Mouse (Mus musculus) heart, postnatal 0 days (tissue): ENCODE measurements around the gene Cyb561d2. TPM values are rescaled to one million over a fixed set of nuclear protein-coding genes. Genes with fewer than 3 reads are reported as not detected.

Experiments
- ATAC-seq: fragments of 200-750 bp; cut with Nextera tagmentation; 2 replicates; pipeline ENCODE4 v1.8.0; 2017; ENCODE audit warnings: low read depth, moderate number of reproducible peaks, moderate library complexity; ENCODE audit not compliant: insufficient read depth
- DNase-seq: peaks from one replicate; pipeline ENCODE4 v3.0.0-alpha.2; 2016; ENCODE audit warnings: low spot score
- H3K27ac ChIP-seq: fragments of 300-500 bp; sonication (generic); 2 replicates; pipeline ENCODE4 v1.5.1; 2014; ENCODE audit warnings: low read depth, mild to moderate bottlenecking
- H3K27me3 ChIP-seq: fragments of 300-500 bp; sonication (generic); 2 replicates; pipeline ENCODE4 v1.6.1; 2014; ENCODE audit warnings: low read length, mixed read lengths; ENCODE audit not compliant: control insufficient read depth, insufficient read depth
- H3K36me3 ChIP-seq: fragments of 300-500 bp; sonication (generic); replicated peaks from 2 replicates; pipeline ENCODE4 v1.6.1; 2014; ENCODE audit warnings: low read length, mixed read lengths; ENCODE audit not compliant: control insufficient read depth, insufficient read depth
- H3K4me1 ChIP-seq: fragments of 300-500 bp; sonication (generic); 2 replicates; pipeline ENCODE4 v1.6.1; 2014; ENCODE audit warnings: antibody characterized with exemption; ENCODE audit not compliant: control insufficient read depth, insufficient read depth
- H3K4me2 ChIP-seq: fragments of 300-500 bp; sonication (generic); 2 replicates; pipeline ENCODE4 v1.6.1; 2014; ENCODE audit warnings: low read depth, mild to moderate bottlenecking, low read length, moderate library complexity
- H3K4me3 ChIP-seq: fragments of 300-500 bp; sonication (generic); 2 replicates; pipeline ENCODE4 v1.5.1; 2014; ENCODE audit warnings: low read depth, low read length
- H3K9ac ChIP-seq: fragments of 300-500 bp; sonication (generic); replicated peaks from 2 replicates; pipeline ENCODE4 v1.6.1; 2014; ENCODE audit warnings: low read depth, low read length, mixed read lengths
- H3K9me3 ChIP-seq: fragments of 300-500 bp; sonication (generic); replicated peaks from 2 replicates; pipeline ENCODE4 v1.6.1; 2016; ENCODE audit warnings: low read length; ENCODE audit not compliant: control insufficient read depth
- CTCF ChIP-seq: IDR thresholded peaks from 2 replicates; pipeline ENCODE4 v1.5.1; 2016; ENCODE audit warnings: antibody characterized with exemption, control low read depth, low read depth
- EP300 ChIP-seq: IDR thresholded peaks from 2 replicates; pipeline ENCODE4 v1.6.1; 2016; ENCODE audit warnings: antibody characterized with exemption, low read depth
- WGBS: fragments of 180-500 bp; shearing (Covaris S2); extraction: QIAGEN DNeasy Blood & Tissue Kit; methylation state at CpG from one replicate; pipeline ENCODE4 v1.1.7; 2014; 5-methylcytosine and 5-hydroxymethylcytosine counted together
- polyA plus RNA-seq: library from polyadenylated mRNA; unstranded; fragments of >200 nt; fragmentation: Nextera tagmentation; extraction: Ambion mirVana; gene quantifications from 2 replicates; pipeline ENCODE4 v1.2.1, GENCODE M21; 2015
- total RNA-seq: library from RNA; depleted of rRNA; stranded (reverse); fragments of >200 nt; gene quantifications from 2 replicates; pipeline ENCODE4 v1.2.3, GENCODE M21; 2014; ENCODE audit warnings: low replicate concordance

Cyb561d2 gene
- total and polyA plus RNA-seq, 2 experiments from 2014 or later = 13.4 to 14.3 TPM

DNA sequence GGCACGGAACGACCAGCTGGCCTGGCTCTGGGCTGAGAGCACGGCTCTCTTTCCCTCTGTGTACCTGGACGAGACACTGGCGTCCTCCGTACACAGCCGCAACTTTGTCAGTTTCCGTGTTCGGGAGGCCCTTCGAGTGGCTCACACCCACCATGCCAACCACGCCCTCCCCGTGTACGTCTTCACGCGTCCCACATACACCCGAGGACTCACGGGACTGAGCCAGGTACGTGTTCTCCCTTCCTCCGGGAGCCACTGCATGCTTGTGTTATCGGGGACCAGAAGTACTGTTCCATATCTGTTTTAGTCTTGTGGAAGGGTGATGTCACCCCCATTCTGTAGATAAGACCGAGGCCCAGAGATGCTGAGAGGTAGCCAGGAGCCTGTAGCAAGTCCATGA lies 28.9 kb upstream of the Cyb561d2 start:
- DNase-seq (no peak), ATAC-seq (no peak)
- H3K36me3 ChIP-seq = peaks cover 27% of the 10 kb centered on the region
- peak overlapping the region; percentile 76 for H3K4me2 ChIP-seq
- TF ChIP-seq CTCF (no peak), EP300 (no peak)
- 33% methylated on average over 21 of the region's 21 CpGs for WGBS
- H3K4me3 ChIP-seq = peak overlapping the region; percentile 76
- H3K27ac ChIP-seq = peak overlapping the region; percentile 56; the same call in 1 of the 2 replicates
- H3K9me3 ChIP-seq = no peaks in the 10 kb centered on the region
- no peaks in the 10 kb centered on the region for H3K27me3 ChIP-seq
- H3K9ac ChIP-seq = no peak overlapping the region
- H3K4me1 ChIP-seq = peaks cover 21% of the 10 kb centered on the region

DNA sequence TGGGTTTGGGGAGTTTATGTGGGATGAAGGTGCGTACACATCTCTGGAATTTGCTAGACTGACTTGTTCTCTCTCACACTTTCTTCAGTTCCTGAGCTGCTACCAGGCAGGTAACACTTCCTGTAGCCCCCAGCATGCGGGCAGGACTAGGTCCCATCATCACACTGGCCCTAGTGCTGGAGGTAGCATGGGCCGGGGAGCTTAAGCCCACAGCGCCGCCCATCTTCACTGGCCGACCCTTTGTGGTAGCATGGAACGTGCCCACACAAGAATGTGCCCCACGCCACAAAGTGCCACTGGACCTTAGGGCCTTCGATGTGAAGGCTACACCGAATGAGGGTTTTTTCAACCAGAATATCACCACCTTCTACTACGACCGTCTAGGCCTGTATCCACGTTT lies 28.0 kb upstream of the Cyb561d2 start:
- Histone ChIP-seq H3K4me1 (peaks cover 21% of the 10 kb centered on the region), H3K27me3 (no peaks in the 10 kb centered on the region), H3K4me3 (peak overlapping the region; percentile 76), H3K9me3 (no peaks in the 10 kb centered on the region), H3K36me3 (peaks cover 27% of the 10 kb centered on the region), H3K9ac (peak overlapping the region; percentile 77), H3K27ac (peak overlapping the region; percentile 90), H3K4me2 (peak overlapping the region; percentile 76)
- ATAC-seq (no peak), DNase-seq (no peak)
- no peak; the same call in 1 of the 2 replicates for TF ChIP-seq CTCF
- WGBS = 52% methylated on average over 13 of the region's 13 CpGs

DNA sequence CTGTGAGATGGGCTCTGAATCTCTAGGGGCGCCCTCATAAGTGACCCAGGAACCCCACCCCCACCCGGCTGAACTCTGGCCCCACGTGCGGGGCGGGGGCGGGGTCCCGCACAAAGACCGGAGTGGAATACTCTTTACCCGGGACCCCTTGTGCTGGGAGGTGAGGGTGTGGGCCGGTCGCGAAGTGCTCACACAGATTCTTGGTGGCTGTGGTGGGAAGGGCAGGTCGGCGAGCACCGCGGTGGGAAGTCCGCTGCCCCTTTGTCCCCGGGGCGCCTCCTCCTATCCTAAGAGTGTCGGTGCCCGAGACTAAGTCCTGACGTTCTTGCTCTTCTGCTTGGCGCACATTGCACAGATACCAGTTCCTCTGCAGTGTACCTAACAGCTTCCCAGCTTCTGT lies 27.3 kb upstream of the Cyb561d2 start:
- Histone ChIP-seq H3K27me3 (no peaks in the 10 kb centered on the region), H3K27ac (peak overlapping the region; percentile 90), H3K9ac (peak overlapping the region; percentile 77), H3K4me2 (peak overlapping the region; percentile 76), H3K36me3 (peaks cover 27% of the 10 kb centered on the region), H3K4me3 (peak overlapping the region; percentile 76), H3K4me1 (peaks cover 21% of the 10 kb centered on the region), H3K9me3 (no peaks in the 10 kb centered on the region)
- DNase-seq (no peak), ATAC-seq (peak; percentile 24)
- 1% methylated on average over 22 of the region's 23 CpGs for WGBS
- TF ChIP-seq EP300 (no peak), CTCF (no peak)

DNA sequence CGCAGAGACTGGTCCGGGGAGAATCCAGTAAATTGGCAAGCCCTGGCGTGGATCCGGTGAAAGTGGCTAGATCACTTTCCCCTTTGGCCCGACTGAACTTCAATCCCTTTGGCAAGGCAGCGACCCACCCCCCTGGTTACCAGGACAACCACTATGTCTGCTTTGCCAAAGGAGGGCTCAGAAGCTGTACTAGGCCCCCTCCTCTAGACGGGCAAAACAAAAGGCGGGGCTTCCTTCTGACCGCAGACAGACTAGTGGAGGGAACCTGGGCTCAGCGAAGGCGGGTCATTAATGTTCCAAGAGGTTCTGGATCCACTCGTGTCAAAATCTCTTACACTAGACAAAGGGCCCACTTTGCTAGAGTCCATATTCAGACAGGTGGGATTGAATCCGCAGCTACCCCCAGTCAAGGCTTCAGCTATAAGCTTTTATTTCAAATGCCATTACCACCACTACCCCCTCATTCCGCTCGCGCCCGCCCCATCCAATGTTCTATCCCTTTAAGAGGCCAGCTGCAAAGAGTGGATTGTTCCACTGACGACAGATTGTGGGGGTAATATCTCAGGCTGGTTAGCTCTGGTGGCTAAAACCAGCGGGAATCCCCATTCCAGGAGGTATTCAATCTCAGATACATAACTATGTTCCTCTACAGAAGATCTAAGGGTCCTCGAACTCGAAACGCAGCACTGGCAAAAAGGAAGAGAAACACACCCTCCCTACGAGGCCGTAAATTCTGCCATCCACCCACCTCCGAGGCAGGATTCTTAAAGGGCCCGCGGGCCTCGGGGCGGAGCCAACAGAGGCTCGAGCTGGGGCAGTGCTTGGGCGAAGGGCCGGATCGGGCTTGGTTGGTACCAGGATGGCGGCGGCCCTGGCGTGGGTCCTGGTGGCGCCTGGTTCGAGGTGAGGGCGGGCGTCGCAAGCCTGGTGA lies 26.6 kb upstream of the Cyb561d2 start:
- peak; percentile 85 for DNase-seq
- no peaks in the 10 kb centered on the region for H3K9me3 ChIP-seq
- peak overlapping the region; percentile 90 for H3K27ac ChIP-seq
- TF ChIP-seq CTCF (no peak), EP300 (peak; percentile 95)
- WGBS = 2% methylated on average over 41 of the region's 41 CpGs
- H3K36me3 ChIP-seq = peaks cover 27% of the 10 kb centered on the region
- peak overlapping the region; percentile 76 for H3K4me3 ChIP-seq
- H3K27me3 ChIP-seq = no peaks in the 10 kb centered on the region
- peak overlapping the region; percentile 76 for H3K4me2 ChIP-seq
- peak overlapping the region; percentile 77 for H3K9ac ChIP-seq
- ATAC-seq = peak; percentile 79
- peaks cover 28% of the 10 kb centered on the region for H3K4me1 ChIP-seq

- H3K36me3 ChIP-seq = peaks cover 22% of the 10 kb centered on the region
- peak within 1 kb of the TSS; percentile 77 for H3K9ac ChIP-seq
- H3K27me3 ChIP-seq = no peaks in the 10 kb centered on the region
- DNase-seq (no peak), ATAC-seq (no peak)
- H3K4me1 ChIP-seq = peaks cover 29% of the 10 kb centered on the region
- 21% methylated on average over 18 of the region's 18 CpGs for whole genome bisulfite sequencing
- TF ChIP-seq CTCF = no peak
- TF ChIP-seq EP300 = no peak
- H3K4me2 ChIP-seq = peak within 1 kb of the TSS; percentile 76
- H3K4me3 ChIP-seq = peak within 1 kb of the TSS; percentile 76
- no peaks in the 10 kb centered on the region for H3K9me3 ChIP-seq
- peak within 1 kb of the TSS; percentile 90 for H3K27ac ChIP-seq
These were observed 25.8 kb upstream of the Cyb561d2 start, which contains the start of gene Hyal2 for GRCm38 (mm10) chr9:107567702-107568319. Gene Hyal2 (plus strand): TSS chr9:107567945.
